Mouse (Mus musculus) lung, adult 18-20 months (tissue): Measurements from ENCODE around the gene Zfx.

Experiments used
- DNase-seq, 2 experiments: peaks; one replicate each; pipeline ENCODE4 v3.0.0; 2022; ENCODE audit warnings: mixed read lengths in 2 of 2

Gene Zfx

DNA sequence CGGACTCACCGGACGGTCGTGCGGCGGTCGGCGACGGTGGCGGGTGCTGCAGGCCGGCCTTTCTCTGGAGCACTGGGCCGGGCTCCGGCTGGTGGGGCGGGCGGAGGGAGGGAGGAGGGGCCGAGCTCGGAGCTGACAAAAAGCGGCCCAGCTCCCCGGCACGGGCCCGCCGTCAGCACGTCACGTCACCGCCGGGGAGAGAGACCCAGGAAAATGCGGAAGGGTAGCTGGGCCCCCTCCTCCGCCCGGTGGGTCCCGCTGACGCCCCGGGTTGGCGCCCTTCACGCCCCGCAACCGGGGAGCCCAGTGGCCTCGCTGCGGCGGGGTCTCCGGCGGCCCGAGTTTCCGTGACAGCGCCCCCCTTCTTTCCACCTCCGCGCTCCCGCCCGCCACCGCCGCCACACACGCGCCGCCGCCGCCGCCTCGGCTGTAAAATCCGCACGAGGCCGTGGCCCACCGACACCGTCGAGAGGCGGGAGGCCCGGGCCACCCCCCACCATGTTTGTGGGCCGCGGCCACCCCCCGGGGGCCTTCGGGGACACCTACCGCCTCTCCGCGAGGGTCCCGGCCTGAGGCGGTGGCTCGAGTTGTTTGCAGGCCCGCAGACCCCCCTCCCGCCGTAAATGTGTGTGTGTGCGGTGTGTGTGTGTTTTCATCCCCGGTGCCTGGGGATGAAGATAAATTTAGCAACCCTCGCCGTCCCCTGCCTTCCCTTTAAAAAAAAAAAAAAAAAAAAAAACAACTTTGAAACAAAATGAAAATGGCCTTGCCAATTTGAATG lies at the start of gene Zfx:
Gene Zfx (minus strand): TSS at position 644 of the 781 bp plus-strand sequence.
- DNase-seq: peak; percentile 60 to 61

- DNase-seq: no peak
Measured at GRCm38 (mm10) chrX:94169348-94169747, 45.8 kb upstream of the Zfx start.

- DNase-seq: peak; percentile 23 to 51
Measured at GRCm38 (mm10) chrX:94152251-94152830, 28.8 kb upstream of the Zfx start.

DNA sequence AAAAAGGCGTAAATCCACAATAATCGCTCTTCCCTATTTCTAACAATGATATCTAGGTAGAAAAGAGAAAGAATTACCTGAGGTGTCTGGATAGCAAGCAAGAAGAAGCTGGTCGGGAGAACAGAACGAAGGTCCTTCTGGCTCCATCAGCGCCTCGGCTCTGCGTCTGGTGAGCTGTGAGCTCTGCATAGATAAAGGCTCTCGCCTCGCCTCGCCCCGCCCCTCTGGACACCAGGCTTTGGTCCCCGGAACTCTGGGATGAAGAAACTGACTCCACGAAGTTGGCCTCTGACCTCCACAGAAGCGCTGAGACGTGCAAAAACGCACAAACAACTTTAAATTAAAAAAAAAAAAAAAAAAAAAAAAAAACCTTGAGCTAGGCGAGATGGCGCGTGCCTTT lies 27.0 kb upstream of the Zfx start:
- DNase-seq: no peak

- DNase-seq: peak in 1 of 2 experiments; percentile 13
Measured at GRCm38 (mm10) chrX:94142004-94142771, 18.7 kb upstream of the Zfx start.

DNA sequence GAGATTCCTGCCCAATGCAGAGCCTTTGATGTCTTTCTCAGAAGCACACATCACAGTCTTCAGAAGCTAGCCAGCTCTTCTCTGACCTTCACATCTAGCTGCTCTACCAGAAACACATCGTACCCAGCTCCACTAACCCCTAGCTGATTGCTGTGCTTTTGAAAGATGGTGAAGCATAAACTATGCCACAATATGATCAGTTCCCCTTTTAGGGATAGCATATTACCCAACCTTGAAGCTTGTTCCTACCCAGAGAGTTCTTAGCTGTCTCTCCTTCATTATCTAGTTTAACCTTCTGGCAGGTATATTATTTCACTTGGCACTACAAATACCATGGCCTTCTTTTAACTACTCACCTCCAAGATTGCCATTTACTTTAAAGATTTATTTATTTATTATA lies 16.6 kb upstream of the Zfx start:
- DNase-seq: no peak

DNA sequence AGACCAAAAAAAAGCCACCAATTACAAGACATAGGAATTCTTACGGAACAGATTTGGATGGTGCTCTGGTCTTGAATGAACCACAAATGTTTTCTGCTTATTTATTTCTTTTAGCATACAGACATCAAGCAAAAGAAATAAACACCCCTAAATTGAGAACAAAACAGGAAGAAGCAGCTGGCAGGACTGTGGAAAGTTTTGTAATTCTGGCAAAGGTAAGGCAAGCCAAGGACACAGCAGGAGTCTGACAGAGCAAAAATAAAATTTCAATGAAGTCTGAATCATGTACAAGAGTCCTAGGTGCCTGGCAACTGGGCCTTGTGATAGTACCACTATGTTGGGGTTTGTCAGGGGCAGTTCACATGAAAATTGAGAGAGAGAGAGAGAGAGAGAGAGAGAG lies 14.8 kb upstream of the Zfx start:
- DNase-seq: no peak

GRCm38 (mm10) chrX:94135084-94135483 lies 11.6 kb upstream of the Zfx start:
- DNase-seq: no peak

- DNase-seq: no peak
Measured at GRCm38 (mm10) chrX:94133551-94133950, 10.0 kb upstream of the Zfx start.

DNA sequence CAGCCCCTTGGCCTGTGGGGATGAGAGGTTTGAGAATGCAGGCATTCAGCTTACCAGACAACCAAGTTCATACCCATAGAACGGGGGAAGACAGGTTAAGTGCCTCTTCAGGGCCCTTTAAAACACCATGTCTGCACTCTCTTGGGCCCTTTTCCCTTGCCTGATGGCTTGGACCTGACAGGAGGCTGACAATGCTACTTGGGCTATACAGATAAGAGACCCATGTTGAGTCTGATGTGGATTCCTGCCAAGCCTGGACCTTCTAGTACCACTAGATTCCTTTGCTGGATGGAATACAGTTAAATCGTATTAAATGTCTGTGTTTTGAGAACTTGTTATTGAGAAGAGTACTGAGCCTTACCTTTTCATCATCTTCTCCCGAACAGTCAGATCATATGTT lies 8.7 kb upstream of the Zfx start:
- no peak for DNase-seq

DNA sequence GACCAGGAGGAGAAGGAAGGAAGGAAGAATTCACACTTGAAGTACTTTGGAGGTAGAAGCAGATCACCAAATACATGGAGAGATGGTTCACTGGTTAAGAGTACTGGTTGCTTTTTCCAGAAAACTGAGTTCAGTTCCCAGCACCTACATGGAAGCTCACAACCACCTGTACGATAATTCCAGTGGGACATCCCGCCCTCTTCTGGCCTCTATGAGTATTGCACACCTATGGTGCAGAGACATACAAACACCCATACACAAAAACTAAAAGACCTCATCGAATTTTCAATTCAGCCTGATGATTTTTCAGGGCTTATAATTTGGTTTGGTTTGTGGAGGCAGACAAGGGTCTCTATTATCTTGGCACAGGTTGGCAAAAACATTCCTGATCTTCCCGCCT lies 6.2 kb upstream of the Zfx start:
- DNase-seq: no peak

- no peak for DNase-seq
Measured at GRCm38 (mm10) chrX:94125950-94126349, 2.4 kb upstream of the Zfx start.

- DNase-seq: no peak
Measured at GRCm38 (mm10) chrX:94122709-94123058, 818 bp downstream of the Zfx start.

DNA sequence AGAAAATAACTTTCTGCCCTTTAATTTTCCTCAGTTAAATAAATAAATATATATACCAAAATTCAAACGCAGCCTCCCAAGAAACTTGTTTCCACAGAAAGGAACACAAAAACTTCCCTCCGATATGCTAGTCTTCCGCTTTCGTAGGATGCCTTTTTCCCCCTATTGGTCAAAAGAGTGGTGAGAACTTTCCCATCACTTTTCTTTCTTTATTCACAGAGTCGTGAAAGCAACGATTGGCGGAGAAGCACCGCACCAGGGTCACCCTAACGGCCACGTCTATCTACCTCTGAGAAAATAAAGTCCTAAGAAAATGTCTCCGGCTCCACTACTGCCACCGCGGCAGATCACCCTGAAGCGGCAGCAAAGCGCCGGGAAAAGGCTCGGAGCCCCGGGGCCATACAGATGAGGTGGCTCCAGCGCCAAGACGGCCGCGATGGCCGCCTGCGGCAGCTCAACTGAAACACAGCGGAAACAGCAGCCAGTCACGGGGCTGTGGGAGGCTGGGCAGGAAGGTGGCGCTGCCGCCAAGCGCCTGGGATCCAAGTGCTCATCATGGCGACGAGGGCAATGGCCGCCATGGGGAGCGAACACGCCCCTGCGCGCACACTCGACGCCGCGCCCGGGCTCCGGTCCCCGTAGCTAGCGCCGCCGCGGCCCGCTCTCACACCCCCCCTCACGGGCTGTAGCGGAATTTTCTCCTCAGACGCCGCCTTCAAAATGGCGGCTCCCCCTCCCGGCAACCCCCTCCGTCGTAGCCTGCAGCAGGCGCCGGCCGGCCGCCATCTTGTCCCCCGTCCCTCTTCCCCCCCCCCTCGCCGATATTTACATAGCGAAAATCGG lies 1.4 kb downstream of the Zfx start:
- peak; percentile 87 for DNase-seq

DNA sequence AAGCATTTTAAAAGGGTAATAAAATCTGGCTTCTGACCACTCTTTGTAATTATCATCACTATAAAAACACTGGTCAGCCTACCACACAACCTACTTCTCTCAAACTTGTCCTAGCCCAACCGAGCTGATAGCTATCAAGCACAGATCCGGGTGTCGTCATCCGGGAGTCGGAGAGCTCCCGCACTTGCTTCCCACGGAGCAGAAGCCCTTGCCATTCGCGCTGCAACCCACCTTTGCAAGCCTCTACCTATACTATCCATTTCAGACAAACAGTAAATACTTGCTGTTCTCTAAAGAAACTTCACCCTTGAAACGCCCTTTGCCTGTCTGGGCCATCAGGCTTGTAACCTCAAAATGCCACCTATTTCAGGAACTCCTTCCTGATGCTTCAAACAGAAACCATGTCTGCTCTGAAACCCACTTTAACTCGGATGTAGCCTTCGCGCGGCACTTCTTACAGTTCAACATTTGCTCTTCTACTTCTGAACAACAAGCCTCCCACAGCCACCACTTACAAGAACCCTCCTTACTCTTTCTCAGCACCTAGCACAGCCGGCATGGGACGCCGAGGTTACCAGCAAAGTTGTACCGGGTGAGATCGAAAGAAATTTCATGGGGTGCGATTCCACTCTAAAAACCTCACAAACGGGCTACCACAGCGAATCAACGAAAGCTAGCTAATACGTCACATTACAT lies 2.2 kb downstream of the Zfx start:
- DNase-seq: peak; percentile 3 to 14

- no peak for DNase-seq
Measured at GRCm38 (mm10) chrX:94118350-94118749, 5.2 kb downstream of the Zfx start.

DNA sequence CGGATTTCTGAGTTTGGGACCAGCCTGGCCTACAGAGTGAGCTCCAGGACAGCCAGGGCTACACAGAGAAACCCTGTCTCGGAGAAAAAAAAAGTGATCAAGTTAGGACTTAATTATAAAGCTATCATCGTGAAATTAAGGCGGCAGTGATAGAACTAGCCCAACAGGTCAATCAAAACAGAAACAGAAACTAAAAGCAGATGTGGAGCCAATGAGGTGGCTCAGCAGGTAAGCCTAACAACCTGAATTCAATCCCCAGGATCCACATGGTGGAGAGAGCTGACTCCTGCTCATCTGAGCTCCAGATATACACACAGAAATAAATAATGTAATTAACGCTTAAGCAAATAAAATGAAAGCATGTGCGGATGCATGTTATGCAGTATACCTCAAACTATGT lies 7.6 kb downstream of the Zfx start:
- DNase-seq: no peak

DNA sequence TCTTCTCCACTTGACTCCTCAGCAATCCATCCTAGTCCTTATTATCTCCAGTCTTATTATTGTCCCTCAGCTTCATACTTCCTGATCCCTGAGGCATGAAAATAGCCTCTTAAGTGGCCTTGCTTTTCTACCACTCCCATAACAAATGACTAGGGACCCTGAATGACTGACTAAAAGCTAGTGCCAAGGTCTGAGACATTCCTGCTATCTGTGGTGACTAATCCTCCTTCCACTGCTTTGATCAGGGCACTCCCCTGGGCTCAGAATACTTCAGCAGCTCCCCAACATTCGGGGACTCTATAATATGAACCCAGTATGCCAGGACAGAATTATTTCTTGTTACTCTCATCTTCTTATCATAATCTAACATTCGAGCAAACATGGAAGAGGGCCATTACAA lies 17.5 kb downstream of the Zfx start:
- DNase-seq: no peak

- DNase-seq: no peak
Measured at GRCm38 (mm10) chrX:94102938-94103337, 20.6 kb downstream of the Zfx start.

GRCm38 (mm10) chrX:94100561-94100960 lies 22.9 kb downstream of the Zfx start:
- no peak for DNase-seq

DNA sequence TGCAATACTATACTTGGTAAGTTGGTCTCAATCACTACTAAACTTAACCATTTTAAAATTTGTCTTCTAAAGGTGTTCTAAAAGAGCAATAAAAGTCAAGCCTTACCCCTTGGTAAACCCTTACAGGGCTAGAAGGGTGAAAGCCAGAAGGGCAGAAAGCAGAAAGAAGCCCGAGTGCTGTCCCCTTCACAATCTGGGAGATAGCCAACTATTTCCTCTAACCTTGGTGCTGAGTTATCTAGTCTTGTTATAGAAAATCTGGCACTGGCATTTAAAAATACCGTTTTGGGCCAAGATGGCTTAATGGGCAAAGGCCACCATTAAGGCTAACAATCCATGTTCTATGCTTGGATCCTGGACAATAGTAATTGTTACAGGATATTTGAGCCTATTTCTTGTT lies 32.5 kb downstream of the Zfx start:
- no peak for DNase-seq

DNA sequence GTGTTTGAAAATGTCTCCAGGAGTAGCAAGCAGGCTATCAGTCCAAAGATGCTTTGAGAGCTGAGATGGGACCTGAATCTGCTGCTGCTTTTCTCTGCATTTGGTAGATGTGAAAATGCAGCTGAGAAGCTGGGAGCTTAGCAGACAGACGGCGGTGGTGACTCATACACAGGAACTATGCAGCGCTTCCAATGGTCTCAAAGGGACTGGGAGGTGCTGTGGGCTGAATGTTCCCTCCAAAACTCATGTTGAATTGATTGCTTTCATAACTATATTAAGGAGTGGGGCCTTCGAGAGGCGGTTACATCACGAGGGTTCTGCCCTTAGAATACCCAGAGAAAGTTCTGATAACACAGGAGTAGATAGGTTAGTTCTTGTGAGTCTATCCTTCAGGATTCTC lies 62.3 kb downstream of the Zfx start:
- peak; percentile 11 to 24 for DNase-seq
